Mouse (Mus musculus): ENCODE measurements around the gene Homer3. TPM values are rescaled to one million over a fixed set of nuclear protein-coding genes. Genes with fewer than 3 reads are reported as not detected.

Gene Homer3
- 10 to 100 TPM; 75.5 to 84.3 TPM for total RNA-seq (2021)
- long read RNA-seq, experiment 1, transcript Homer3-203 (10 exons, 2,445 nt): major isoform, 66 of 99 reads
- long read RNA-seq, experiment 1, partial matches to known transcripts: 17 of 99 reads
- long read RNA-seq, experiment 1, other reads (novel, unspliced or antisense): 15 of 99 reads
- long read RNA-seq, experiment 2, transcript Homer3-203 (10 exons, 2,445 nt): major isoform, 67 of 112 reads
- long read RNA-seq, experiment 2, partial matches to known transcripts: 16 of 112 reads
- long read RNA-seq, experiment 2, other reads (novel, unspliced or antisense): 25 of 112 reads

- peak; percentile 79 to 81 for DNase-seq (ENCODE audit: low spot score in 2 of 2)
These were observed at the start of gene Homer3 for GRCm38 (mm10) chr8:70282603-70283135. Homer3 (plus strand) TSS chr8:70282827.

GRCm38 (mm10) chr8:70233606-70234005, 49.0 kb upstream of the Homer3 start:
- DNase-seq (ENCODE audit: low spot score in 2 of 2): no peak

GRCm38 (mm10) chr8:70234080-70234780, 48.4 kb upstream of the Homer3 start, which contains the start of the genes Sugp2 and Armc6:
Sugp2 (plus strand) TSS chr8:70234226.
Armc6 (minus strand) TSS chr8:70234466.
- peak; percentile 97 to 98 for DNase-seq (ENCODE audit: low spot score in 2 of 2)

GRCm38 (mm10) chr8:70234781-70235128, 47.9 kb upstream of the Homer3 start:
- no peak for DNase-seq (ENCODE audit: low spot score in 2 of 2)

GRCm38 (mm10) chr8:70237842-70238241, 44.8 kb upstream of the Homer3 start:
- DNase-seq (ENCODE audit: low spot score in 2 of 2): no peak

GRCm38 (mm10) chr8:70240642-70241041, 42.0 kb upstream of the Homer3 start:
- no peak for DNase-seq (ENCODE audit: low spot score in 2 of 2)

- DNase-seq (ENCODE audit: low spot score in 2 of 2): no peak
These were observed 36.0 kb upstream of the Homer3 start for GRCm38 (mm10) chr8:70246622-70247021.

- DNase-seq (ENCODE audit: low spot score in 2 of 2): no peak
These were observed 34.8 kb upstream of the Homer3 start for GRCm38 (mm10) chr8:70247841-70248240.

GRCm38 (mm10) chr8:70254628-70255027, 28.0 kb upstream of the Homer3 start:
- no peak for DNase-seq (ENCODE audit: low spot score in 2 of 2)

- no peak for DNase-seq (ENCODE audit: low spot score in 2 of 2)
These were observed 25.2 kb upstream of the Homer3 start for GRCm38 (mm10) chr8:70257456-70257855.

- no peak for DNase-seq (ENCODE audit: low spot score in 2 of 2)
These were observed 24.0 kb upstream of the Homer3 start for GRCm38 (mm10) chr8:70258600-70258999.

GRCm38 (mm10) chr8:70259043-70259442, 23.6 kb upstream of the Homer3 start:
- no peak for DNase-seq (ENCODE audit: low spot score in 2 of 2)

- DNase-seq (ENCODE audit: low spot score in 2 of 2): no peak
These were observed 15.0 kb upstream of the Homer3 start for GRCm38 (mm10) chr8:70267674-70268073.

GRCm38 (mm10) chr8:70268311-70268710, 14.3 kb upstream of the Homer3 start:
- no peak for DNase-seq (ENCODE audit: low spot score in 2 of 2)

- peak; percentile 36 to 62 for DNase-seq (ENCODE audit: low spot score in 2 of 2)
These were observed 13.6 kb upstream of the Homer3 start for GRCm38 (mm10) chr8:70268799-70269565.

- no peak for DNase-seq (ENCODE audit: low spot score in 2 of 2)
These were observed 9.7 kb upstream of the Homer3 start for GRCm38 (mm10) chr8:70272949-70273348.

GRCm38 (mm10) chr8:70274350-70274749, 8.3 kb upstream of the Homer3 start:
- DNase-seq (ENCODE audit: low spot score in 2 of 2): no peak

GRCm38 (mm10) chr8:70276476-70276875, 6.2 kb upstream of the Homer3 start:
- DNase-seq (ENCODE audit: low spot score in 2 of 2): no peak

GRCm38 (mm10) chr8:70278175-70278574, 4.5 kb upstream of the Homer3 start:
- DNase-seq (ENCODE audit: low spot score in 2 of 2): no peak

GRCm38 (mm10) chr8:70279266-70279665, 3.4 kb upstream of the Homer3 start:
- DNase-seq (ENCODE audit: low spot score in 2 of 2): no peak

GRCm38 (mm10) chr8:70281001-70281400, 1.6 kb upstream of the Homer3 start:
- DNase-seq (ENCODE audit: low spot score in 2 of 2): peak in 1 of 2 experiments; percentile 44

Data from layer of hippocampus, postnatal 14 days (tissue).